Mouse (Mus musculus) layer of hippocampus, adult 2 months (tissue): ENCODE results near the gene Slc5a4b. TPM values are rescaled to one million over a fixed set of nuclear protein-coding genes. Genes with fewer than 3 reads are reported as not detected.
"Not testable (repeated sequence)": the region's sequence is repeated elsewhere in the genome, so short reads cannot be mapped to it uniquely, and the experiment has no call there.

ENCODE experiments used
- DNase-seq, 2 experiments: peaks; one replicate each; pipeline ENCODE4 v3.0.0; 2022; ENCODE audit warnings: low spot score in 2 of 2
- H3K27ac ChIP-seq: fragments of 200-600 bp; 2 replicates; pipeline ENCODE4 v1.8.1; 2022
- H3K4me3 ChIP-seq: fragments of 200-600 bp; 2 replicates; pipeline ENCODE4 v1.8.1; 2022; ENCODE audit warnings: mild to moderate bottlenecking
- CTCF ChIP-seq: fragments of 200-600 bp; conservative IDR thresholded peaks from 2 replicates; pipeline ENCODE4 v1.8.1; 2022; ENCODE audit warnings: antibody characterized with exemption, mild to moderate bottlenecking, moderate library complexity
- long read RNA-seq, 2 experiments: library from polyadenylated mRNA; stranded (forward); transcript quantifications; one replicate each; pipeline ENCODE4 v2.0.0; 2021; ENCODE audit warnings: borderline mapping rate in 2 of 2
- total RNA-seq, 2 experiments: library from RNA; stranded (reverse); gene quantifications; 2 replicates each; pipeline ENCODE4 v1.2.3; 2021

The Slc5a4b gene
- total RNA-seq = not detected
- long read RNA-seq, experiment 1, partial matches to known transcripts = 0 of 2 reads
- long read RNA-seq, experiment 1, other reads (novel, unspliced or antisense) = 2 of 2 reads
- long read RNA-seq, experiment 2, partial matches to known transcripts = 0 of 1 reads
- long read RNA-seq, experiment 2, other reads (novel, unspliced or antisense) = 1 of 1 reads

GRCm38 (mm10) chr10:76110861-76111260 lies at the start of gene Slc5a4b:
TSS of gene Slc5a4b (minus strand) at chr10:76110961.
- no peak within 1 kb of the TSS for H3K27ac ChIP-seq
- DNase-seq = no peak
- no peak for TF ChIP-seq CTCF
- H3K4me3 ChIP-seq = no peak within 1 kb of the TSS

- DNase-seq = no peak
- H3K4me3 ChIP-seq = no peak overlapping the region
- TF ChIP-seq CTCF = no peak
Observed at GRCm38 (mm10) chr10:76158009-76158408, 47.2 kb upstream of the Slc5a4b start.

GRCm38 (mm10) chr10:76157528-76157927 lies 46.8 kb upstream of the Slc5a4b start:
- TF ChIP-seq CTCF = no peak
- Histone ChIP-seq H3K4me3 (no peak overlapping the region), H3K27ac (no peak overlapping the region)
- DNase-seq = no peak

More at GRCm38 (mm10) chr10:76158009-76158408, 47.2 kb upstream of the Slc5a4b start:
- no peak overlapping the region for H3K27ac ChIP-seq

- no peak for DNase-seq
- no peak overlapping the region for H3K27ac ChIP-seq
- no peak overlapping the region for H3K4me3 ChIP-seq
- no peak for TF ChIP-seq CTCF
Observed at GRCm38 (mm10) chr10:76155911-76156310, 45.1 kb upstream of the Slc5a4b start.

- TF ChIP-seq CTCF = no peak
- no peak for DNase-seq
- Histone ChIP-seq H3K27ac (no peak within 1 kb of the TSS), H3K4me3 (no peak within 1 kb of the TSS)
Observed at GRCm38 (mm10) chr10:76147278-76147677, 36.5 kb upstream of the Slc5a4b start, which contains the start of gene Slc5a4a. TSS of gene Slc5a4a (plus strand) at chr10:76147451.

- TF ChIP-seq CTCF = no peak
- Histone ChIP-seq H3K27ac (no peak overlapping the region), H3K4me3 (no peak overlapping the region)
- no peak for DNase-seq
Observed at GRCm38 (mm10) chr10:76146846-76147245, 36.1 kb upstream of the Slc5a4b start.

GRCm38 (mm10) chr10:76136318-76136717 lies 25.6 kb upstream of the Slc5a4b start:
- no peak overlapping the region for H3K4me3 ChIP-seq
- DNase-seq = no peak
- no peak overlapping the region for H3K27ac ChIP-seq
- peak; percentile 22; the same call in 1 of the 2 replicates for TF ChIP-seq CTCF

- TF ChIP-seq CTCF = no peak
- Histone ChIP-seq H3K27ac (no peak overlapping the region), H3K4me3 (no peak overlapping the region)
- no peak for DNase-seq
Observed at GRCm38 (mm10) chr10:76132506-76132905, 21.7 kb upstream of the Slc5a4b start.

- H3K27ac ChIP-seq = no peak overlapping the region
- no peak for DNase-seq
Observed at GRCm38 (mm10) chr10:76121495-76121894, 10.7 kb upstream of the Slc5a4b start.

GRCm38 (mm10) chr10:76120124-76120711 lies 9.5 kb upstream of the Slc5a4b start:
- Histone ChIP-seq H3K27ac (no peak overlapping the region), H3K4me3 (no peak overlapping the region)
- no peak for DNase-seq
- TF ChIP-seq CTCF = no peak

More at GRCm38 (mm10) chr10:76121495-76121894, 10.7 kb upstream of the Slc5a4b start:
- no peak for TF ChIP-seq CTCF
- H3K4me3 ChIP-seq = no peak overlapping the region

GRCm38 (mm10) chr10:76118741-76119140 lies 8.0 kb upstream of the Slc5a4b start:
- DNase-seq = peak in 1 of 2 experiments; percentile 21

GRCm38 (mm10) chr10:76117966-76118365 lies 7.2 kb upstream of the Slc5a4b start:
- peak in 1 of 2 experiments; percentile 36 for DNase-seq
- H3K27ac ChIP-seq = no peak overlapping the region
- no peak overlapping the region for H3K4me3 ChIP-seq
- peak; percentile 79 for TF ChIP-seq CTCF

More at GRCm38 (mm10) chr10:76118741-76119140, 8.0 kb upstream of the Slc5a4b start:
- no peak overlapping the region for H3K27ac ChIP-seq
- no peak overlapping the region for H3K4me3 ChIP-seq
- peak; percentile 57 for TF ChIP-seq CTCF

- Histone ChIP-seq H3K27ac (no peak overlapping the region), H3K4me3 (no peak overlapping the region)
- TF ChIP-seq CTCF = no peak
- DNase-seq = no peak
Observed at GRCm38 (mm10) chr10:76097368-76097767, 13.4 kb downstream of the Slc5a4b start.

GRCm38 (mm10) chr10:76096580-76096979 lies 14.2 kb downstream of the Slc5a4b start:
- no peak overlapping the region for H3K4me3 ChIP-seq
- no peak for TF ChIP-seq CTCF
- DNase-seq = no peak
- H3K27ac ChIP-seq = no peak overlapping the region

GRCm38 (mm10) chr10:76077008-76077407 lies 33.8 kb downstream of the Slc5a4b start:
- not testable (repeated sequence) for H3K4me3 ChIP-seq, DNase-seq

GRCm38 (mm10) chr10:76072080-76072479 lies 38.7 kb downstream of the Slc5a4b start:
- H3K27ac ChIP-seq, DNase-seq, H3K4me3 ChIP-seq: not testable (repeated sequence)

More at GRCm38 (mm10) chr10:76077008-76077407, 33.8 kb downstream of the Slc5a4b start:
- H3K27ac ChIP-seq = not testable (repeated sequence)
